Mouse (Mus musculus): ENCODE data around the gene Madcam1.
A peak's percentile ranks its signal among the peaks of the same experiment; 100 is the strongest.
"Not testable (repeated sequence)": the region's sequence is repeated elsewhere in the genome, so short reads cannot be mapped to it uniquely, and the experiment has no call there.

The Madcam1 gene

DNA sequence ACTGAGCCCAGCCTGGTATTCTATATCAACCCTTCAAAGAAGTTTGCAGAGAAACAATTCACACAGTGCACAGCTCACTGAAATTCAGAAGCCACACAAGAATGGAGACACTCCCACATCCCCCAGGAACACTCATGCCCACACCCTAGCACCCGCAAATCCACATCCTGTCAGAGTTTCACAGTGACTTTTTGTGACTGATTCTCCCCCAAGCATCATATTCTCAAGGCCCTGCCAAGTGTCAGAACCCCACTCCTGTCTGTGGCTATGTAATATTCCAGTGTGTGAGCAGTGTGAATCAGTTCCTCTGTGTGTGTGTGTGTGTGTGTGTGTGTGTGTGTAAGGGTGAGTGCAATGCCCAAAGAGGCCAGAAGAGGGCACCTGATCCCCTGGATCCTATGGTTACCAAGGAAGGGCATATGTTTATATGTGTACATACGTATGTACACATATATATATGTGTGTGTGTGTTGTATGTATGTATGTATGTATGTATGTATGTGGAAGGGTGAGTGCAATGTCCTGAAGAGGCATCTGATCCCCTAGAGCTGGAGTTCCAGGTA lies 27.7 kb downstream of the Madcam1 start:
- DNase-seq: no peak

DNA sequence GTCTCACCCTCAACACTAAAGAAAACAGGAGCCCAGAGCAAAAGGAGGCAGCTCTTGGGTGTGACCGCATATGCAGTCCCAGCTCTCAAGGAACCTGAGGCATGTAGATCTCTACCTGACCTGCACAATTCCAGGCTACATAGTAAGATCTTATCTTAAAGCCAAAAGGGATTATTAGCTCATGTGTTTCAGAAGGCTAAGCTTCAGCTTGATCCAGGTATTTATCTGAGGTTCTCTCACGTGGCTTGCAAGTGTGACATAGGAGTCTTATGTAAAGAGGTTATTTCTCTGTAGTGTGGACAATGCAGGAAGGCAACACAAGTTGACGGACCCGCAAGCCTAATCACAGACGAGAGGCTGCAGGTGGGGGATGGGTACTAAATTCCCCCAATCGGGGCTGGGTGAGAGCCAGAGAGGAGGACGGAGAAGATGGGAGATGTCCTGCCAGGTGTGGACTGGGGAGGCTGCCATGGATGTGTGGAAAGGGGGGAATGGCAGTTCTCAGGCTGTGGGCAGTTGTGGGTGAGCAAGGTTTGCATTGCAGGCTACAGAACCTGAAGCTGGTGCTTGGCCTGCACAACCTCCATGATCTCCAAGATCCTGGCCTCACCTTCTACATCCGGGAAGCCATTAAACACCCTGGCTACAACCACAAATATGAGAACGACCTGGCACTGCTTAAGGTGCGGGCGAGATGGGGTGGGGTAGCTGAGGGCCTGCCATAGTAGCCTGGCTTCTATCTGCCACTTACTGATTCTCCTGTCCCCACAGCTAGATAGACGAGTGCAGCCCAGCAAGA lies 29.4 kb downstream of the Madcam1 start:
- DNase-seq: no peak

DNA sequence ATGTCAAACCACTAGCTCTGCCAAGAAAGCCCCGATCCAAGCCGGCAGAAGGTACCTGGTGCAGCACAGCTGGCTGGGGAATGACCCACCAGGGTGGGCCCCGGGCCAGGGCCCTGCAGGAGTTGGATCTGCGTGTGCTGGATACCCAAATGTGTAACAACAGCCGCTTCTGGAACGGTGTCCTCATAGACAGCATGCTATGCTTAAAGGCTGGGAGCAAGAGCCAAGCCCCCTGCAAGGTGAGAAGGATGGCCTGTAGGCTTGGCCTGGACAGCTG lies 30.0 kb downstream of the Madcam1 start:
- DNase-seq: peak in 1 of 2 experiments; percentile 29

DNA sequence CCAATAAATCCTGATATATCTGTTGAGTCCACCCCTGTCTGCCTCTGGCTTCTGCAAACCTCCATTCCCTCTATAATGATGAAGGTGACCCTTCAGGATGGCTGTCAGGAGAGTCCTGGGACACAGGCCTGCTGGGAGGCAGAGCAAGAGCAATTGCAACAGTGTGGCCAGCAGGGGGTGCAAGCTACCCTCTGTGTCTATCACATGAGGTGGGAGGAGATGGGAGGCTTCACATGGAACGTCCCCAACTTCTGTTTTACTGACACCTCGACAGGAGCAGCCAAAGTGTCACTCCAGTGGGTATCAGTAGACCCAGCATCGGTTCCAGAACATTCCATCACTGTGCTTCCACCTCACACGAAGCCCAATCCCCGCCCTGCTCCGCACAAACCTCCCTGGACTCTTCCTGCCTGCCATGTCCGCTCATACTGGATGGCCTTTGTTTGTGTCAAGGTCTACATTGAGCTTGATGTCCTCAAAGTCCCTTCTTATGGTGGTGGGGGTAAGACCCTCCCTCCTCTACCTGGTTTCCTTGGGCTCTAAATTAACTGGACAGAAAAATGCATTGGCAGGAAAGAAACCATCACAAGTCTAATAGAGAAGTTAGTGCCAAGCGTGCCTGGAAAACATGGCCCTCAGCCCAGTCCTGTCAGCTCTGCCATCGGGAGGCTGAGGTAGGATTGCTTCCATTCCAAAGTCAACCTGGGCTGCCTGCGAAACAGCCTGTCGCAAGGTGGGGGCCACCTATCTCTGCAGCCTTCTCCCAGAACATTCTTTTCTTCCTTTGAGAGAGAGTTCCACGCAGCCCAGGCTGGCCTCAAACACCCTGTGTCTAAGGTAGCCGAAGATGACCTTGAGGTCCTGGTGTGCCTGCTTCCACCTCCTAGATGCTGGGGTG lies 31.1 kb downstream of the Madcam1 start:
- DNase-seq: peak; percentile 82 to 86

DNA sequence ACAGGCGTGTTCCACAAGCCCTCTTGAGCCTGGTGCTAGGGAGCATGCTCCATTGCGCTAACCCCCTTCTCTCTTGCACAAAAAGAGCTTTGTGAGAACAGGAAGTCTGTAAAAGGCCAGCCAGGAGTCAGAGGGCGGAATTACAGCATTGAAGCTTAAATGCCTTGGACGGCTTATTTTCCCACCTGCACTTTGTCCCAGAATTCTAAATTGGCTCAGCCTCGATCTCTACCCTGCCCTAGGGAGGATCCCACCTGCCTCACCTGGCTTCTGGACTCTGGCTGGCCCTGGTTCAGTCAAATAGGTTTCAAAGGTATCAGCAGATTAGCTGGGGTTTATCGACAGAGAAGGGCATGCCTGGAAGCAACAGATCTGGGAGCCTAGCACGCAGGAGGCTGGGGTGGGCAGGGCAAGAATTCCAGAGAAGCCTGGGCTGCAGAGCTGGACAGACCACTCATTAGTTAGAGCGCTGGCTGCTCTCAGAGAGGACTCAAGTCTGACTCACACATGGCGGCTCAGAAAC lies 31.8 kb downstream of the Madcam1 start:
- peak in 1 of 2 experiments; percentile 26 for DNase-seq

DNA sequence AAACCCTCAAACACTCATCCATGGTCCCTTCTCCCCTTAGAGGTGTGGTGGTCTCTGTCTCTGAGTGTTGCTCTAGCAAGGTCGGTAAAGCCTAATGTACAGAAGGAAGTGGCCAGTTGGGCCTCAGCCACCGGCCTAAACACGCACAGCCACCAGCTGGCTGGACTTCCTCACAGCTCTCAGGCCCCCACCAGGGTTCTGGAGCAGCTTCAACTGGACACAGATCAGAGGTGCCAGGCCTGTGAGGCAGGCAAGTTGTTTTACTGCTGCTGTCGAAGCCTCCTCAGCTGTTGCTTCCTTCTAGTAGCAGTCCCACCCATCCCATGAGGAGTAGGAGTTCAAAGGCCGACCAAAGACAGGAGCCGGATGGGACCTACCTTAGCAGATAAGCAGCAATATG lies 33.6 kb downstream of the Madcam1 start:
- peak; percentile 88 to 92 for DNase-seq

DNA sequence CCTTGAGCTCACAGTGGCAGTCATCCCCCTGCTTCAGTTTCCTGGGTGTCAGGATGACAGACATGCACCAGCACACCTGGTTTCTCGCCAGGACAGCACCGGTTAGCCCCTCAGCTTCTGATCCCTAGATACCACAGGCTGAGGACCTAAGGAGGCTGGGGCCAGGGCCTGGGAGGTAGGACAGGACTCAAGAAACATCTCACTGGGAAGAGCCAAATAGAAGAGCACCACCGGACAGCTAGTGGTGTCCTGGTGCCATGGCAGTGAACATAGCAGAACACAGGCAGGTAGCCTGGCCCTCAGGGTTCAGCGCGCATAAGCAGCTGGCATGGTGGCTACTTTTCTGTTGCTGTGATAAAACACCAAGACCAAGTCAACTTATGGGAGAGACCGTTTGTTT lies 34.1 kb downstream of the Madcam1 start:
- no peak for DNase-seq

DNA sequence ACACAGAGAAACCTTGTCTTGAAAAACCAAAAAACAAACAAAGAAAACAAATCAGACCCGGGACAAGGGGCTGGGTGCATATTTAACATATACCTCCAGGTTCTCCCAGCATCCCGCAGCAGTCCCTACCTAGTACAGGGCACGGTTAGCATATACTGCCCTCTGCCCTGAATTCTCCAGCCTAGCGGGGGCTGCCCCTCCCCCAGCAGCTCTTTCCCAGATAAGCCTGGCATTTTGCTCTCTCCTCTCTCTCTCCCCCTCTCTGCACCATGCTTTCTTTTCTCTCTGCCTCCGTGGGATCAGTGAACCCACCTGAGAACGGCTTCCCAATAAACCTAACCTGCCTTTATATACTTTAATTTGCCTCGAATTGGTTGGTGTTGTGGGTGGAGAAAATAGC lies 36.3 kb downstream of the Madcam1 start:
- DNase-seq: no peak

DNA sequence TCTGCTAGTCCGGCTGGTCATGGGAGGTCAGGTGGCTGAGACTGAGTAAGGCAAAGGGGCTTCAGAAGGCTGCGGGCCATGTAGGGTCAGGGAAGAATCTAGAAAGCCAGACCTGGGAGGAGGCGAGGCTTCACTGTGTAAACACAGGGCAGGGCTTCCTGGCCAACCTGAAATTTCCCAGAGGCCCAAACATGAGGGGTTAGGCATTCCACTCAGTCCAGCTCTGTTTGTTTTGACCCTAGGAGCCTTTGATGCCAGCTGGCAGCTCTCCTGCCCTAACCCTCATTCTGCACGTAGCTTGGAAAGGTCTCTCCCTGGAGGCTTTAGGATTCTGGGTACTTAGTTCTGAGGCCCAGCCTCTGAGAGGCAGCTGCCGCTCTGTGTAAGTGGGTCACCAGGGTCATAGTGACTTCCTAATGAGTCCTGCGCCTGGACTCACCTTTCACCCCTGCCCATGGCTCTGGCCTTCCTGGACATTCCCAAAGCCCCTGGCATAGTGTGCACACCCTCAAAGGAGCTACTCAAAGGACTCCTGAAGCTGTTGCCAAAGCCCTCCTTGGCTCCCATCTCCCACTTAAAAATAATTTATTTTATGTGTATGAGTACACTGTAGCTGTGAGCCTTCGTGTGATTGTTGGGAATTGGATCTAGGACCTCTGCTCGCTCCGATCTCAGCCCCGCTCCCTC lies 37.2 kb downstream of the Madcam1 start:
- no peak for DNase-seq

DNA sequence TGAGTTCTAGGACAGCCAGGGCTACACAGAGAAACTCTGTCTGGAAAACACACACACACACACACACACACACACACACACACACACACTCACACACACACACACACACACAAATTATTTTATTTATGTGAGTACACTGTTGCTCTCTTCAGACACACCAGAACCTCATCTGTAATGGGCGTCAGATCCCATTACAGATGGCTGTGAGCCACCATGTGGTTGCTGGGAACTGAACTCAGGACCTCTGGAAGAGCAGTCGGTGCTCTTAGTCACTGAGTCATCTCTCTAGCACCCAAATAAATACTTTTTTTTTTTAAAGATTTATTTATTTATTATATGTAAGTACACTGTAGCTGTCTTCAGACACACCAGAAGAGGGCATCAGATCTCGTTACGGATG lies 38.6 kb downstream of the Madcam1 start:
- not testable (repeated sequence) for DNase-seq

DNA sequence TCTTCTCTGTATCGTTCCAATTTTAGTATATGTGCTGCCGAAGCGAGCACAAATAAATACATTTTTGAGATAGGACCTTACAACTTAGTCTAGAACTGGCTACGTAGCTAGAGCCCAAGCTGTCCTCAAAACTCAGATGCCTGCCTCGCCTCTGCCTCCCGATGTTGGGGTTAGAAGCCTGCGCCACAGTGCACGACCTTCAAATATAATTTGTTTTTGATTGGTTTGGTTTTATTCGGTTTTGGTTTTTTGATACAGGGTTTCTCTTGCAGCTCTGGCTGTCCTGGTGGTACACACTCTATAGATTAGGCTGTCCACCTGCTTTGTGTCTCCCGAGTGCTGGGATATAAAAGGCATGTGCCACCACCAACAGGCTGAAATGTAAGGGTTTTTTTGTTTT lies 39.2 kb downstream of the Madcam1 start:
- DNase-seq: no peak

DNA sequence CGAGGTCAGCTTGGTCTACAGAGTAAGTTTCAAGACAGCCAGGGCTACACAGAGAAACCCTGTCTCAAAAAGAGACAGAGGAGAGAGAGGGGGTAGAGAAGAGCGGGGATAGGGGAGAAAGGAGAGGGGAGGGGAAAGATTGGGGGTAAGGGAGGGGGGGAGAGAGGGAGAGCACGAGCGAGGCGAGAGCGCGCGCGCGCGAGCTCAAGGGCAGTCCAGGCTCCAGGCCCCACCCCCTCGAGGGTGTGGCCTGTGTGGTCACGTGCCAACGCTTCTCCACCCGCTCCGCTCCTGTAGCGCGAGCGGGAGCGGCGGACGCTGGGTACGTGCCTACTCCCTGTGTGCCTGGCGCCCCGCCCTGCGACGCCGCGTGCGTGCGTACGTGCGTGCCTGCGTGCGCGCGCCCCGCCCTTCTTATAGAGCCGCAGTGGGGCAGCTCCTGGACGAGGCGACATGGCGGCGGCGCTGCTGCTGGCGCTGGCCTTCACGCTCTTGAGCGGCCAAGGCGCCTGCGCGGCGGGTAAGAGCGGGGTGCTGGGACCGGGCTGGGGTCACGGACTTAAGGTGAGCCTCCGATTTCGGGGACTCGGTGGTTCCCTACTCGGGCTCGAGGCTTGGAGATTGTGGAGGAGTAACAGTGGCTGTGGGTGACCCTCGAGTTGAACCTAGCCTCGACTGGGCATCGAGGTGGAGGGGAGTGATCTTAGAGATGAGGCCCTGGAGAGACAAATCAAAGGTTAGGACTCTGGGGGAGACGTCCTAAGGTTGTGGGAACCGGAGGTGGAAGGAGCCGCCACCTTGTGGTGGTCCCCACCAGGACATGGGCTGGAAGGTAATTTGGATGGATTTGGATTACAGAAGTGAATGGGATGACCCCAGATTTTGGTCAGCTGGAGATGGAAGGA lies 40.0 kb downstream of the Madcam1 start, which contains the start of gene Bsg:
Gene Bsg (plus strand): TSS at position 427 of the 905 bp plus-strand sequence.
- peak; percentile 98 to 100 for DNase-seq

DNA sequence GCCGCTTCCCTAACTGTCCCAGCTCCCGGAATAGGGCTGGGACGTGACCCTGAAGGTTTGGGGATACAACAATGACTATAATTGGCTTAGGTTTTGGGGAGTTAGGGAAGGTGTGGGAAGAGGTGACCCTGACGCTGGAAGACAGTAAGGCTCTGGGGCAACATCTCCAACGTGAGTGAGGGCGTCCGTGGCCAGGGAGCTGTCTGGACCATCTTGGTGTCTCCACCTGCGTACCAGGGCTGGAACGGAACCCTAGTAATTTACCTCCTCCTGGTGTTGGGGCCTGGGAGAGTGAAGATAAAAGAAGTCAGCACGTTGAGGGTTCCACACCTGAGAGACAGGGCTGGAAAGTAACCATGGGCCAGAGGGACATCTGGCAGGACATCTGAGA lies 40.6 kb downstream of the Madcam1 start:
- DNase-seq: peak in 1 of 2 experiments; percentile 46

DNA sequence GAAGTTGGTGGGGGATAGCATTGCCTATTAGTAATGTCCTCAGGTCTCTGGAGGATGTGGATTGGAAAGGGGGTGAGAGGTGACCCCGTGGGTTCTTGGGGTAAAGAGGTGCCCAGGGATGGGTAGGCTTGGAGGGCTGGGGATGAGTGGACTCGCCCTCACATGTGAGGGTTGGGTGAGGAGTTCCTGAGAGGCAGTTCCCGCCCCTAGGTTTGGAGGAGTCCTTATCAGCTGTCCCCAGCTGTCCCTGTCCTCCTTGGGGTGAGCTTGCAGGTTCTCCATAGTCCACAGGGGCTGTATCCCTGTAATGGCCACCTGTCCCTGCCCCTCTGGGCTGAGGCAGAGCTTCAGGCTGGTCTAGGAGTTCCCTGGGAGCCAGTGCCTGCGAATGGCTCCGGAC lies 41.6 kb downstream of the Madcam1 start:
- no peak for DNase-seq

DNA sequence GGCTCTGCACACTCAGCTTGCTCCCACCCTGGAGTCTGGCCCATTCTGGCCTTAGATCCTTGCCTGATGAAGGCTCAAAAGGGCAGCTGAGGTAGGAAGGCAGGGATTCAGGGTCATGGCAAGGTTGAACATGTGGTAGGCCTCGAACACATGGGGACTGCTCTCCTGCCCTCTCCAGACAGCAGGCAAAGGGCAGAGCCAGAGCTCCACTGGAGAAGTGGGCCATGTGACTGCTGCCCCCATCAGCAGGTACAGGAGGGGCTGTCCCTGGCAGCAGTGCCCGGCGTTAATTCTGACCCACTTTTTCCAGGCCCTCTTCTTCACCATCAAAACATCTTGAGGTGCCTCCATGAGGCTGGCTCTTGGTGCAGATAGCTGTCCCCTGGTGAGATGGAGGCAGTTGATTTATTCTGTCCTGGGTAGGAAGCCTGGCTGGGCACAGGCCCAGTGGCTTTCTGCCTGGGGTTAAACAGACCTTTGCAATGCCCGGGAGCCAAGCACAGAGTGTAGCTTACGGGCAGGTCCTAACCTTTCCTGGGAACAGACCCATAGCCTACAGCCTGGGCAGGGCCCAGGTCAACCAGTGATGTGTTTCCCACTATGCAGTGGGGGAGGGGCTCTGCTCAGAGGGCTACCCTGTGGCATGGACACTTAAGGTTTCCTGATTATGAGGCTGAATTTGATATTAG lies 42.2 kb downstream of the Madcam1 start:
- peak; percentile 59 to 62 for DNase-seq

DNA sequence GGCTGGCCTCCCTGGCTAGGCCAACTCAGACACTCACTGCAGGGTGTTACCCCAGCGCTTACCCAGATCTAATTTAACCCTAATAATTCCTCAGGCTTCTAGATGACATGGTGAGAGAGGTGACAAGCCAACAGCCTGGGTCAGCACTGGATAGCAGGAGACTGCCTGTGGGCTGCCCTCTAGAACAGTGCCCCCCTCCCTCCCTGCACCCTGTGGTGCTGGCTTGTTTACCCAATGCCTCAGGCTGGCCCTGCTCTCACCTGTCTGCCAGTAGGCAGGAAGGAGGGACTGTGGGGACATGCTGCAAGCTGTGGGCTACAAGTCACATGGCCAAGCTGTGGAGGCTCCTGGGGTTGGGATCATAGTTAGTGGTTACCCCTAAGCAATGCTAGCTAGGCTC lies 42.8 kb downstream of the Madcam1 start:
- DNase-seq: peak; percentile 71 to 82

DNA sequence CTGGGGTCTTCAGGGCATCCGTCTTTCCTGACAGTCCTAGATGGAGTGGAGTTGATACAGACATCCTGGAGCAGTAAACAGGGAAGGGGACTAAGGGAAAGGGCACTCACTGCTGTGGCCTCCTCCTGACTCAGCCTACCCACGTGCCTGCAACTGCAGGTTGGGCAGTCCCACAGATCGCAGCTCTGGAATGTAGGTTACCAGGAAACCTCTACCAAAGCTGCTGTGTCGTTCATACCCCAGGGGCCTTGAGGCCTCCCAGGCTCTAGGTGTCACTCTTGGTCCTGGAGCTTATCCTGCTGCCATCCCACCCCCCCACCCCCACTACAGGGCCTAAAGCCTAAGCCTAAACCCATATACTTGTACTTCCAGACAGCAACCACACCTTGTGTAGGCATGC lies 43.4 kb downstream of the Madcam1 start:
- DNase-seq: no peak

DNA sequence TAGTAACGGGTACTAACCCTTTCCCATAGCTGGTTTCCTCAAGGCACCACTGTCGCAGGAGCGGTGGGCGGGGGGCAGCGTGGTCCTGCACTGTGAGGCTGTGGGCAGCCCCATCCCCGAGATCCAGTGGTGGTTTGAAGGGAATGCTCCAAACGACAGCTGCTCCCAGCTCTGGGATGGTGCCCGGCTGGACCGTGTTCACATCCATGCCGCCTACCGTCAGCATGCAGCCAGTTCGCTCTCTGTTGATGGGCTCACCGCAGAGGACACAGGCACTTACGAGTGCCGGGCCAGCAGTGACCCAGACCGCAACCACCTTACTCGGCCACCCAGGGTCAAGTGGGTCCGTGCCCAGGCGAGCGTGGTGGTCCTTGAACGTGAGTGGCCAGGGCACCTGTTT lies 44.3 kb downstream of the Madcam1 start:
- no peak for DNase-seq

DNA sequence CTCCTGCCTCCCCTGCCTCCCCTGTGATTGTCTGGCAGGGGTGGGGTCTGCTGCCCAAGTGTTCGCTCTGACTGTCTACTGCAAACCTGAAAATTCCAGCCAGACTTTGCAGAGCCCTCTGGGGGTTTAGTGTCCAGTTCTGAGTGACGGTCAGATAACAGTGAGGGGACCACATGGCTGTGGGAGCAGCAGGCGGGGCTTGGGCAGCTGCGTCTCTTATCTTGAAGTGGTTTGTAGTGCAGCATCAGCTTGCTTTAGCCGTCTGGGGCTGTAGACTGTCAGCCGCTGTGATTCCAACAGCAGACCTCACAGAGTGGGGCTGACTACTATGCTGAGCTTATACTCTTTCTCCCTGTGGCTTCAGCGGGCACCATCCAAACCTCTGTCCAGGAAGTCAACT lies 44.9 kb downstream of the Madcam1 start:
- no peak for DNase-seq

DNA sequence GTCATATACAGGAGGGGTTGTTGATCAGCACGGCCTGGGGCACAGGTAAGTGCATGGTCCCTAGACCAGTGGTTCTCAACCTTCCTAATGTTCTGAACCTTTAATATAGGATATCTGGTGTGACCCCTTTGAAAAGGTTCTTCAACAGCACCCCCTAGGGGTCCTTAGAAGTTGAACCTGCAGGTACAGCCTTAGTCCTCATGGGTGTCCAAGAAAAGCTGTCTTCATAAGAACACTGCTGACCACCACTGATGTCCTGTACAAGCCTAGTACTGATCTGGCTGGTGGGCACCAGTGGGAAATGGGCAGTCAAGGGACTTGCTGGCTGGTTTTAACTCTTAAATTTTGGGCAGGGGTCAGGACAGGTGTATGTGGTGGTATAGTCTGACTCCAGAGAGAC lies 47.7 kb downstream of the Madcam1 start:
- DNase-seq: no peak

DNA sequence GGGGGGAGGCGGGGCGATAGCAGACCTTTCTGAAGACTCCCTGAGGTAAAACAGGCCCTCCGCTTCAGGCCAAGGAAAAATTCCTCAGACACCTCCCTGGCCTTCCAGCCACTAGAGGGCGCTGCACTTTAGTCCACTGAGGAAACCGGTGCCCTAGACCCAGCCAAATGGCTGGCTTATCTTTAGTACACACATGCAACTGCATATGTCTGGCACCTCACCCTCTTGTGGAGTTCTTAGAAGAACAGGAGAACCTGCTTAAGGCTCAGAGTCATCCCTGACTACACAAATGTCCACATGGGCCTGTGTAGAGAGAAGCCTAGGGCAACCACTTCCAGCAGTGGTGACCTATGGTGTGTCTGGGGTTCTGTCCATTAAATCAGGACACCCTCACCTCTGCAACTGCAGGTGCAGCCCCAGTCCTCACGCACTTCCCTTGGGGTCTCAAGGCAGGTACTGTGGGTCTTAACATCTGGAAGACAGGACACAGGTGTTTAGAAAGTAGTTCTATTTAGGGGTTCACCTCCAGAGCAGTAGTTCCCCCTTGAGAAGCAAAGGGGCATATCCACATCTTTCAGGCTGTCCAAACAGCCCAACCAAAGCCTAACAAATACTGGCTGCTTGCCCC lies 48.3 kb downstream of the Madcam1 start:
- peak; percentile 86 to 87 for DNase-seq
